Mouse (Mus musculus) olfactory bulb, adult 2 months (tissue): Measurements from ENCODE around the gene Myo18b.

Experiments
- CTCF ChIP-seq: fragments of 200-500 bp; IDR thresholded peaks from 2 replicates; pipeline ENCODE4 v1.5.1; 2012; ENCODE audit warnings: low read depth, mild to moderate bottlenecking, low read length, moderate library complexity; ENCODE audit not compliant: insufficient read depth
- POLR2A ChIP-seq: fragments of 200-500 bp; IDR thresholded peaks from 2 replicates; pipeline ENCODE4 v1.6.1; 2012; ENCODE audit warnings: mild to moderate bottlenecking, low read depth, low read length, moderate library complexity; ENCODE audit not compliant: insufficient read depth

DNA sequence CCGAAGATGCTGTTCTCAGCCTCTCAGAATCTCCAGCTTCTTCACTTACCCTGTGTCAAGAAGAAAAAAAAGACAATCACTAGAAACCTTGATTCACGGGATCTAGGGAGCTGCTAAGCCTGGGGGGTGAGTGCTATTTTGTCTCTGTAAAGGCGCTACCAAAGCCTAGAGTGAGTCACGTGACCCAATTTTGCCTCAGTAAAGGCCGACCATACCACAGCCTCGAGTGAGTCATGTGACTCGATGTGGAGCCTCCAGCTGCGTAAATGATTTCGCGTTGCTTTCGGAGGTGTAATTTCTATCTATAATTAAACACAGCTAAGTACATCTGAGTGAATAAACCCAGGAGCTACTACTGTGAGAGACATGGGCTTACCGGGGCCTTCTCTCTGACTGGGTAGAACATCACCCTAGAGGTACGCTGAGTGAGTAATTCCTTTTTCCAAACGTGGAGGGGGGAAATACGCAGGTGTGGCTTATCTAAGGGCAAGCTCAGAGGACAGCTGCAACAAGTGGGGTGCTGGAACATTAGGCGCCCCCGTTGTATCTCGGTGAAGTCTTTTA is 202.8 kb downstream of the Myo18b start:
- TF ChIP-seq CTCF (no peak), POLR2A (no peak)
